13 mouse cellular contexts compared by ENCODE assay signal in genomic region chr4:24792416-24792981, GRCm38 (mm10). TPM values are rescaled to one million over a fixed set of nuclear protein-coding genes. Genes with fewer than 3 reads are reported as not detected.
DNase-seq lines count a peak whose midpoint lies in the region; ATAC-seq and TF ChIP-seq lines count a peak whose summit lies in the region.
"Had no signal": no experiment of that assay in that cellular context is flagged by ENCODE, and none has a peak within 500 bp of the region (broad histone marks: within the 10 kb centered on the region; RNA-seq: fewer than 3 reads in every experiment).

No protein-coding gene starts in this region.

- no peak for DNase-seq in heart, adult 2 months
- DNase-seq in ES-E14 (ENCODE audit: low read depth, low spot score), result peak; percentile 3
- peak; percentile 13 for DNase-seq in mesoderm, embryonic 11.5 days (ENCODE audit: low read depth, low spot score)
- no peak for DNase-seq in urinary bladder, postnatal 4 days (ENCODE audit: low spot score in 2 of 2)
- DNase-seq in thymus, postnatal 36 days, result no peak
- DNase-seq: kidney, adult 18-20 months had no signal

- no peaks in the 10 kb centered on the region for H3K36me3 ChIP-seq in heart, embryonic 16.5 days (ENCODE audit: control insufficient read depth, insufficient read depth)
- no peaks in the 10 kb centered on the region for H3K36me3 ChIP-seq in heart, adult 2 months (ENCODE audit: control insufficient read depth, insufficient read depth, low read length)
- H3K36me3 ChIP-seq in ES-E14 (ENCODE audit: control insufficient read depth, insufficient read depth, low read length, poor library complexity, severe bottlenecking), result no peaks in the 10 kb centered on the region
- H3K36me3 ChIP-seq in embryonic facial prominence, embryonic 15.5 days, result no peaks in the 10 kb centered on the region
- H3K36me3 ChIP-seq: G1E; limb, embryonic 12.5 days had no signal

- H3K4me1 ChIP-seq in heart, embryonic 16.5 days (ENCODE audit: control insufficient read depth, insufficient read depth, low read length), result peaks cover 5% of the 10 kb centered on the region; the same call in 1 of the 2 replicates
- H3K4me1 ChIP-seq in heart, adult 2 months (ENCODE audit: control insufficient read depth, insufficient read depth, low read length), result no peaks in the 10 kb centered on the region
- H3K4me1 ChIP-seq in ES-E14 (ENCODE audit: control insufficient read depth in 2 of 2, insufficient read depth in 2 of 2, low read length in 2 of 2, poor library complexity in 1 of 2), result peaks cover 0 to 5% of the 10 kb centered on the region in 2 experiments; a peak in 2 of 4 replicates
- 0 out of 2 replicates have a peak, but pooled peaks cover 3% of the 10 kb centered on the region for H3K4me1 ChIP-seq in embryonic facial prominence, embryonic 15.5 days

- no peaks in the 10 kb centered on the region for H3K9me3 ChIP-seq in heart, embryonic 16.5 days (replicated peaks; ENCODE audit: control insufficient read depth, low read length)
- no peaks in the 10 kb centered on the region for H3K9me3 ChIP-seq in ES-E14 (ENCODE audit: control insufficient read depth, insufficient read depth, low read depth, low read length)
- no peaks in the 10 kb centered on the region for H3K9me3 ChIP-seq in embryonic facial prominence, embryonic 15.5 days (replicated peaks)
- H3K9me3 ChIP-seq: G1E; limb, embryonic 12.5 days had no signal

- H3K79me2 ChIP-seq in heart, adult 2 months (replicated peaks; ENCODE audit: control insufficient read depth, insufficient read depth, low read length), result no peaks in the 10 kb centered on the region

- peak overlapping the region; percentile 43 for H3K4me2 ChIP-seq in heart, embryonic 16.5 days (ENCODE audit: low read depth, low read length)
- 0 out of 2 replicates have a peak overlapping the region, but pooled peaks have one; percentile 8 for H3K4me2 ChIP-seq in embryonic facial prominence, embryonic 15.5 days (replicated peaks)
- H3K4me2 ChIP-seq: limb, embryonic 12.5 days had no signal

- H3K27ac ChIP-seq in heart, embryonic 16.5 days (ENCODE audit: low read length), result peak overlapping the region; percentile 15
- no peak overlapping the region for H3K27ac ChIP-seq in heart, adult 2 months
- no peak overlapping the region for H3K27ac ChIP-seq in ES-E14 (ENCODE audit: insufficient read depth, low read depth, low read length, poor library complexity, severe bottlenecking)
- H3K27ac ChIP-seq in embryonic facial prominence, embryonic 15.5 days (replicated peaks), result no peak overlapping the region
- H3K27ac ChIP-seq: limb, embryonic 12.5 days had no signal

- 30% methylated on average over 16 of the region's 16 CpGs for WGBS in heart, embryonic 16.5 days
- 32% methylated on average over 16 of the region's 16 CpGs for WGBS in heart, adult 2 months
- 36% methylated on average over 16 of the region's 16 CpGs for WGBS in embryonic facial prominence, embryonic 15.5 days

- TF ChIP-seq POLR2A in heart, adult 2 months (IDR thresholded peaks at IDR 0.05; ENCODE audit: insufficient read depth, low read depth, low read length), result no peak

- peak; percentile 34; the same call in 1 of the 2 replicates for ATAC-seq in heart, embryonic 16.5 days (replicated peaks; ENCODE audit: extremely low read depth, insufficient read depth, low FRiP score)
- ATAC-seq in embryonic facial prominence, embryonic 15.5 days (ENCODE audit: insufficient number of reproducible peaks, low FRiP score, low TSS enrichment, low read depth), result no peak
- no peak for ATAC-seq in monocyte, adult 5-6 weeks (replicated peaks; ENCODE audit: insufficient number of reproducible peaks, low FRiP score, low TSS enrichment, poor library complexity, severe bottlenecking)

- intact Hi-C loops in heart, adult 2 months (cut with DNase I), result no loop called here

- TF ChIP-seq CTCF in heart, adult 2 months (IDR thresholded peaks at IDR 0.05), result no peak

- peak overlapping the region; percentile 5; the same call in 1 of the 2 replicates for H3K9ac ChIP-seq in heart, embryonic 16.5 days (ENCODE audit: low read length)
- H3K9ac ChIP-seq in heart, adult 2 months (ENCODE audit: low read depth, low read length), result no peak overlapping the region
- H3K9ac ChIP-seq in ES-E14 (ENCODE audit: insufficient read depth, low read depth, low read length, poor library complexity, severe bottlenecking), result peak overlapping the region; percentile 46; the same call in 1 of the 2 replicates
- H3K9ac ChIP-seq in embryonic facial prominence, embryonic 15.5 days, result no peak overlapping the region
- H3K9ac ChIP-seq: limb, embryonic 12.5 days had no signal

- no peaks in the 10 kb centered on the region for H3K27me3 ChIP-seq in heart, embryonic 16.5 days (ENCODE audit: control insufficient read depth, insufficient read depth, low read length)
- H3K27me3 ChIP-seq in heart, adult 2 months (ENCODE audit: control insufficient read depth, insufficient read depth, low read length), result no peaks in the 10 kb centered on the region
- no peaks in the 10 kb centered on the region for H3K27me3 ChIP-seq in embryonic facial prominence, embryonic 15.5 days
- H3K27me3 ChIP-seq: limb, embryonic 12.5 days had no signal

- peak overlapping the region; percentile 17 for H3K4me3 ChIP-seq in heart, embryonic 16.5 days (ENCODE audit: low read length)
- H3K4me3 ChIP-seq in heart, adult 2 months, result no peak overlapping the region
- peak overlapping the region; percentile 2 to 13; a peak in 1 of 4 replicates for H3K4me3 ChIP-seq in ES-E14 (ENCODE audit: insufficient read depth in 1 of 2, low read depth in 1 of 2, low read length in 2 of 2, poor library complexity in 1 of 2, severe bottlenecking in 1 of 2)
- H3K4me3 ChIP-seq in embryonic facial prominence, embryonic 15.5 days (replicated peaks), result no peak overlapping the region
- H3K4me3 ChIP-seq: erythroblast, embryonic 14.5 days; limb, embryonic 12.5 days; myocyte had no signal

- in situ Hi-C loops in ES-E14 (cut with MboI; ENCODE audit: low sequenced_read_pairs in 2 of 2, unreplicated experiment in 2 of 2), result no loop called here

- no peak for TF ChIP-seq EP300 in heart, adult 2 months (IDR thresholded peaks at IDR 0.05; ENCODE audit: insufficient read depth, low read depth, low read length)

TF ChIP-seq in ES-E14, 5 proteins besides CTCF, POLR2A, EP300 and RAD21:
- TF ChIP-seq MAFK (IDR thresholded peaks at IDR 0.05; ENCODE audit: insufficient read depth, low read depth, low read length), result peak; percentile 59
- TF ChIP-seq ZNF384 (IDR thresholded peaks at IDR 0.05; ENCODE audit: low read depth, low read length), result no peak

RNA-seq across cellular contexts. Expression of gene Klhl32, which starts 58.4 kb away (rescaled TPM):
- polyA plus RNA-seq in heart, embryonic 16.5 days (2015; fragmentation: Nextera tagmentation; extraction: Ambion mirVana), result 3.7 and 4.6 TPM in 2 replicates
- total RNA-seq in heart, adult 2 months (2021), result 1 to 10 TPM in 1 of 2 experiments, under 1 TPM in 1; 0.91 to 1.5 TPM
- 2.1 and 3.0 TPM in 2 replicates for polyA plus RNA-seq in heart, adult 2 months (2012; rRNA removed)
- 0.49 and 0.58 TPM in 2 replicates for total RNA-seq in ES-E14 (2012; rRNA removed)
- 4.5 and 6.3 TPM in 2 replicates for polyA plus RNA-seq in embryonic facial prominence, embryonic 15.5 days (2015; fragmentation: Nextera tagmentation; extraction: Ambion mirVana)
- total RNA-seq in monocyte, adult 5-6 weeks (2017), result not detected in 3 replicates

Comparison
In these comparisons a context has a peak if more than half of its experiments do, and no peak if none do; other contexts are left out.
1. H3K4me3 ChIP-seq: peak in heart, embryonic 16.5 days (single experiment) and ES-E14 (2 of 2); none in heart, adult 2 months (single experiment) and embryonic facial prominence, embryonic 15.5 days (single experiment).
2. H3K9ac ChIP-seq: peak in heart, embryonic 16.5 days (single experiment) and ES-E14 (single experiment); none in heart, adult 2 months (single experiment) and embryonic facial prominence, embryonic 15.5 days (single experiment).
3. DNase-seq: peak in ES-E14 (single experiment) and mesoderm, embryonic 11.5 days (single experiment); none in heart, adult 2 months (0 of 2), urinary bladder, postnatal 4 days (0 of 2) and thymus, postnatal 36 days (0 of 2).